Mouse (Mus musculus): Measurements from ENCODE around the gene Tmem129.

Tmem129 gene

DNA sequence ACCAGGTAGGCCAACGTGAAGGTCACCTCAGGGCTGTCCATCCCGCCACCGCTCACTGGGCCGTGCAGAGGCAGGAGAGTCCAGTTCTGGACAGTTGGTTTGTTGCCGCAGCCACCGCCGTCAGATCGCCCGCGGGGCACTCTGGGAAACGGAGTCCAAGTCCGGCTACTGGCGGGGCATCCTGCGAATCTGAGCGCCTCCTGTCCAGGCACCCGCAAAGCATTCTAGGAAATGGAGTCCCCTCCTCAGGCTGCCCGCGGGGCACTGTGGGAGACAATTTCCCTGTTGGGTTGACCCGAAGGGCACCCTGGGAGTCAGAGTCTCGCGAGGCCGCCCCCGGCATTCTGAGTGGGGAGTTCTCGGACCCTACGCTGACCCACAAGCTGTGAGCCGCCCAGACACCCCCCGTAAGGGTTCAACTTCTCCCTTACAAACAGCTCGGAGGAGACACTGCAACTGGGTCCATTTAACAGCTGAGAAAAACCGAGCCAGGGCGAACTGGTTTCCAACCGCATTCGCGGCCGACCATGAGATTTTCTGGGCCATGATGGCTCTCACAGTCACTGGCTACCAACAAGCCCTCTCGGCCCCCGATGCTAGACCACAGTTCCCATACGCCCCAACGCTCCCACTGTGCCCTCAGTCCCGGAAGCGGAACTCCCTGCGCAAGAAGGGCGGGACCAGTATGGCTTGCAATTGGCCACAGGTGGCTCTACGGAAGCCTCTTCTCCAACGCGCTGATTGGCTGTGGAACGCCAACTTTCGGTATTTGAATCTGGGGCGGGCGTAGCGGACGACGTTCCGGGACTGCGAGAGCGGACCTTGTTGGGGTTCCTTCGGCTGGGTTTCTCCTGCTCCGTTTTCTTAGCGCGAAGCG is at the start of gene Tmem129, which contains the start of gene Tacc3:
TSS of gene Tmem129 (minus strand) at position 630 of the 877 bp plus-strand sequence.
TSS of gene Tacc3 (plus strand) at position 342 of the 877 bp plus-strand sequence.
- peak; percentile 98 for DNase-seq (ENCODE audit: low spot score)

GRCm38 (mm10) chr5:33707163-33707562 is 48.9 kb upstream of the Tmem129 start:
- no peak for DNase-seq (ENCODE audit: low spot score)

GRCm38 (mm10) chr5:33706350-33706629 is 48.1 kb upstream of the Tmem129 start:
- DNase-seq (ENCODE audit: low spot score): no peak

GRCm38 (mm10) chr5:33705612-33706349 is 47.6 kb upstream of the Tmem129 start:
- no peak for DNase-seq (ENCODE audit: low spot score)

DNA sequence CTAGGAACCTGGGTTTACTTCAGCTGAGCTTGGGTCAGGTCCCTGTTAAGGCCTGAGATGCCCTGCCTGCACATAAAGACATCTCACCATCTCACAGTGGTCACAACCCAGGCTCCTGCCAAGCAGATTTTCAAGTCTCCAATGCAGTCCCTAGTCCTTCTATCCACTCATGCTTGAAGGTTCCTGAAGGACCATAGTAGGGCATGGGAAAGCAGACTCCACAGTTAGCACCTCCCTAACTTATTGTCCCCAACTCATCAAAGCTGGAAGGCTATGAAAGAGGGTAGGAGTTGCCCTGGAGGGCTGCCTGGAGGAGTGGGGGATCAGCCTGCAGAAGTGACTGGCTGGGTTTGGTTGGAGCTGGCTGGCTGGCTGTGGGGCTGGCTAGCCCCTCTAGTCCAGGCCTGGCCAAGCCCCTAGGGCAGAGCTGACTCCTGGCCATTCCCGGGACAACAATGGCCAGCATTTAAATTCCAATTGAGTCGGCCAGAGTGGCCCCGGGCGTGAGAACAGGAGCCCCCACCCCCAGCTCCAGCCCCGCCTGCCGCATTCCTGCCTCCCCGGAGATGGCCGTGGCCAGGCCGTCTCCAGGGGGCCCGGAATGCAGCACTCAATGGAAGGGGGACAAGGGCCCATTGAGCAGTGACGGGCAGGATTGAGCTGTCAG is 46.9 kb upstream of the Tmem129 start:
- DNase-seq (ENCODE audit: low spot score): no peak

DNA sequence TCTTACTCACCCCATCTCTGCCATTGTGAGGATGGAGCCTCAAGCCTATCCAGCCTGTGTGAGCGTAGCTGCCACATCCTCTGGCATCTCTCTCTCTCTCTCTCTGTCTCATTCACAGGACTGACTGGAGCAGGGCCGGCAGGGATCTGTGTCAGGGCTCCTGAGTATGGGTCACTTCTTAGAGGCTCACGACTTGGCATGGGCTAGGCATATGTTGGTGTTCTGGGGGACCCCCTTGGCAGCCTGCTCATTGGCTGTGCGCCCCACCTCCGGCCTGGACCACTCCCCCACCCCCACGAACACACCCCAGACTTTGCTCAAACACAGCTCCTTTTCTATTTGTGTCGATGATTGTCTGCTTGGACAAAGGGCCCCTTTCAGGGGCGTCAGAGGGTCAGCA is 45.8 kb upstream of the Tmem129 start:
- DNase-seq (ENCODE audit: low spot score): no peak

DNA sequence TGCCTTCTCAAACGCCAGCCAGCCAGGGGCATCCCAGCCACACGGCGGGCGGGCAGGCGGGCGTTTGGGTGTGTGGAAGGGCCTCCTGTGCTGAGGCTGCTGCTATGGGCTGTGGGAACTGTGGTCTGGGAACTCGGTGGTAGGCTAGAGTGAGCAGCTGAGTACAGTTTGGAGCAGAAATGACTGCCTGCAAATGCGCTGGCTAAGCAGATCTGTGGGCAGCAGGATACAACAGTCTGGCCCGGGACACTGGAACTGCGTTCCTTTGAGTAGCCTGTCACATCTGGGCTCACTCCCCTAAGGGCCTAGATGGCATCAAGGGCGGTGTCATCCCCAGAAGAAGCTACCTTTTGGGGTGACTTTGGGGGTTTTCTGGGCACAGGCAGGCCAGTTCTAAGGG is 43.6 kb upstream of the Tmem129 start:
- DNase-seq (ENCODE audit: low spot score): no peak

DNA sequence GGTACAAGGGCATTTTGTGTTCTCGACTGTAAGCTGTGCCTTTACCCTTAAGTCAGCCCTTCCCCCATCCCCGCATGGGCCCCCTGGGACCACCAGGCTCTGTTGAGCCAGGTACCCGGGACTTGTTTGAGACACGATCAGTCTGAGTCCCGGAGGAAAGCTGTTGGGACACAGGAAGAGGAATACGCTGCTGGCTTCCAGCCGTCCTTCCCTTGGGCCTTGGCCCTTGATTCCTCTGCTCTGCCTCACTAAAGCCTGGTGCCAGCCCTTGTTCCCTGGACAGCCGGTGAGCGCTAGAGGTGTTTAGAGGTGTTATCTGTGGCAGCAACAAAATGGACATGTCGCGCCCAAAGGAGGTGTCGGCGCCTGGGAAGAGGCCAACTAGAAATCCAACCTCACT is 41.8 kb upstream of the Tmem129 start:
- no peak for DNase-seq (ENCODE audit: low spot score)

DNA sequence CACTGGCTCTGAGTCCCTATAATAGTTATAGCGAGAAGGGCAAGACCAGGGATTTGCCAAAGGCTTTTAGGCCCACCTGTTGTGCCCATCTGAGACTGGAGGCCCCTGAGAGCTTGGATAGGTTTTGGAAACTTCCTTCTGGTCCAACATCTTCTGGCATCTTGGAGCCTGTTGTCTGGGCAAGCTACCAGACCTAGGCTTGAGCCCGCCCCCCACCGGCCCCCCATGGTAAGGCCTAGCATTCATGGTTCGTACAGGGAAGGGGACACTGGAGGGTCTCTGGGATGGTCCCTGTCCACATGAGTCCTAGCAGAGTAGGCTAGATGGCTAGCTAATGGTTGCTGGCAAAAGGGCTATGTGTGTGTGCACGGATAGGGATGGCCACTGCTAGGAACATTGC is 40.5 kb upstream of the Tmem129 start:
- DNase-seq (ENCODE audit: low spot score): no peak

DNA sequence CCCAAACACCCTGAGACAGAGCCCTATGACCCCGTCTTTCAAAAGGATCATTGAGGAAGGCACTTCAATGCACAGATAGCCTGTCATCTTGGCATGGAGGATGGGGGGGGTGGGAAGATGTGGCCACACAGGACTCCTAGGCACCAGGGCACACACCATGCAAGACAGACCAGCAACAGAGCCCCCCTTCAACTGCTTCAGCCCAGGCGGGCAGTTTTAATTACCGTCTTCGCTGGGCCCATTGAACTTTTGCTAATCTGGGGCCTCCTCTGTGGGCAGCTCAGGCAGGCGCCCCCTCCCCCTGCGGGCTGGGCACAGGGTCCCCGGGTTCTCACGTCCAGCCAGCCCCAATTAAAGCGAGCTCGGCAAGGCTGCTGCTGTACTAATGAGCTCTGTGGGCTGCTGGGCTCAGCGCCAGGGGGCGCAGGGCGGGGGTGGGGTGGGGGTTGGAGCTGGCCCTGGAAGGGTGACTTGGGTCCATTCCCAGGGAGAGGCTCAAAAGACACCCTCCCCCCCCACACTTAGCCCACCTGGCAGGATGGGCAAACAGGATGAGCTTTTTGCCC is 39.8 kb upstream of the Tmem129 start:
- no peak for DNase-seq (ENCODE audit: low spot score)

DNA sequence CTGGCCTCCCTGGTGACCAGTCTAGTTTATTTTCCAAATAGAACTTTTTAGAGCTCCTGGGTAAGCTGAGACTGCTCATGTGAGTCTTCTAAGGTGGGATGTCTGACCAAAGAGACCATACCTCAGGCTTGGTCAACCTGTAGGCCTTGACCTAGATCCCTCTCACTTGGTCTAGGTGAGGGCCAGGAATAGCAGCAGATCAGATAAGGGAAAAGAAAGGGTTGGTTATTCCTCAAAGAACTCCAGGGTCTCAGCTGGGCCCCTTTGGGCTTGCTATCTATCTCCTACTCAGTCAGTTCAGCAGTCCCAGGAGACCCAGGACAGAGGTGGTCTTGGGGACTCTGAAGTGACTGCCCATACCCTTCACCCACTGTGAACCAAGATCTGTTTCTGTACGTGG is 39.3 kb upstream of the Tmem129 start:
- DNase-seq (ENCODE audit: low spot score): no peak

GRCm38 (mm10) chr5:33696430-33696829 is 38.2 kb upstream of the Tmem129 start:
- DNase-seq (ENCODE audit: low spot score): no peak

DNA sequence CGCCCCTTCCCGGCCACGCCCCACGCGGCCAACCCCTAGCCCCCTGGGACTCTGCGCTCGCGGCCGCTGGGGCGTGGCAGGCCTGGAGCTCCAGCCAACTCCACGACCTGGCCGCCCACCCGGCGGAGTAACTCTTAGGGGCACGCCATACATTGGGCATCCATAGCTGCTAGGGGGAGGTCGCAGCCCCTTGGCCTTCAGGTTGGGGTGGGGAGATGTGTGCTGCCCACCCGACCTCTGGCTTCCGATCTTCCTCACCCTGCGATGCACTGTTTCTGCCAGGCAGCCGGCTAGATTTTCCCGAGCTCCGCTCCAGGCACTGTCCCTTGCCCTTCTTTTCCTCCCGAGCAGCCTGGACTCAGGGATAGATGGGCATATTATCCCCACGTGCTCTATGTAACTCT is 37.5 kb upstream of the Tmem129 start:
- DNase-seq (ENCODE audit: low spot score): no peak

- no peak for DNase-seq (ENCODE audit: low spot score)
These were observed 36.9 kb upstream of the Tmem129 start for GRCm38 (mm10) chr5:33694848-33695717.

GRCm38 (mm10) chr5:33694461-33694847 is 36.2 kb upstream of the Tmem129 start:
- DNase-seq (ENCODE audit: low spot score): no peak

DNA sequence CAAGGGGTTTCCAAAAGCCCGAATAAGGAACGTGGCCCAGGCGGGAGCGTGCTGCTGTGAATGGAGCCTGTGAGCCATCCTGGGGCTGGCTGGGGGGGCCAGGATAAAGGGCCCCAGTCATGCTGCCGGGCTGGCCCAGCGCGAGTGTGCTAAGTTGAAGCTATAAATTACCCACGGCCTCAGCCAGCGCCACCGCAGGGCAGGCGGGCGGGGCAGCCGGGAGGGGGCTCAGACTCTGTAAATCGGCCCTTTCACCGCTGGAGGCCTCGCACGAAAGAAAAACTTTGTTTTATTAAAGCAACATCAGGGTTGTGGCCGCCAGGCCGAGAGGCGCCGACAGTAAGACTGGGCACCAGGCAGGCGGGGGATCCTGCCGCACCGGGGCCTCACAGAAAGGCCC is 34.2 kb upstream of the Tmem129 start:
- DNase-seq (ENCODE audit: low spot score): no peak

DNA sequence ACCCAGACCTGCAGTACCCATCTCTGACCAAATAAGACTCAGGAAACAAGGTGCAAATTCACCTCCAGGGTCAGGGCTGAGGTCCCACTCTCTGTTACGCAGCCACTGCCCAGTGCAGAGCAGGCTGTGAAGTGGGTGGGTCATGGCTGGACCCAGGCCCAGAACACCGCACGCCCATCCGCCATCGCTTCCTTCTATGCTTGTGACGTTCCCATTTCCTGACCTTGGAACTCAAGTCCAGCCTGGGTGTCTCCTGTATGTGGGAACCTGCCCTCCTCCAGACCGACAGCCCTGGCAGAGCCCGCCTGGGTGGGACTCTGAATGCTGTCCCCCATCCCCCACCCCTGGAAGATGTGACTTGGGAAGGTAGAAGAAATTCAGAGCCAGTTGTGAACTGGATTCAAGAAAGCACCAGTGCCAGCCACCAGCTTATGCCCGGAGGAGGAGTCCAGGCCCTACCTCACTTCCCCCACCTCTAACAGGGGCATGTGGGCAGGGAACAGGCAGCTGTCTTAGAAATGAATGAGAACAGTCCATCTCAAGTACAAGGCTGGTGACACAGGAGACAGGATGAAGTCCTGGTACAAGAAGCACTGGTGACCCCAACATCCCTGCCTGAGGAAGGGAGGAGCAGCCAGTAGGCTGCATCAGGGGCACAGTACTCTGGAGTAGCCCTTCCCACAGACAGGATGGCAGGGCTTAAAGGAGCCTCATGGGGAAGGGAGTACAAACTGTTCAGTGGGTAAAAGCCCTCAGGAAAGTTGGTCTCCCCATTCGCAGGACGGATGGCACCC is 31.8 kb upstream of the Tmem129 start:
- no peak for DNase-seq (ENCODE audit: low spot score)

GRCm38 (mm10) chr5:33689221-33689844 is 31.1 kb upstream of the Tmem129 start:
- DNase-seq (ENCODE audit: low spot score): no peak

DNA sequence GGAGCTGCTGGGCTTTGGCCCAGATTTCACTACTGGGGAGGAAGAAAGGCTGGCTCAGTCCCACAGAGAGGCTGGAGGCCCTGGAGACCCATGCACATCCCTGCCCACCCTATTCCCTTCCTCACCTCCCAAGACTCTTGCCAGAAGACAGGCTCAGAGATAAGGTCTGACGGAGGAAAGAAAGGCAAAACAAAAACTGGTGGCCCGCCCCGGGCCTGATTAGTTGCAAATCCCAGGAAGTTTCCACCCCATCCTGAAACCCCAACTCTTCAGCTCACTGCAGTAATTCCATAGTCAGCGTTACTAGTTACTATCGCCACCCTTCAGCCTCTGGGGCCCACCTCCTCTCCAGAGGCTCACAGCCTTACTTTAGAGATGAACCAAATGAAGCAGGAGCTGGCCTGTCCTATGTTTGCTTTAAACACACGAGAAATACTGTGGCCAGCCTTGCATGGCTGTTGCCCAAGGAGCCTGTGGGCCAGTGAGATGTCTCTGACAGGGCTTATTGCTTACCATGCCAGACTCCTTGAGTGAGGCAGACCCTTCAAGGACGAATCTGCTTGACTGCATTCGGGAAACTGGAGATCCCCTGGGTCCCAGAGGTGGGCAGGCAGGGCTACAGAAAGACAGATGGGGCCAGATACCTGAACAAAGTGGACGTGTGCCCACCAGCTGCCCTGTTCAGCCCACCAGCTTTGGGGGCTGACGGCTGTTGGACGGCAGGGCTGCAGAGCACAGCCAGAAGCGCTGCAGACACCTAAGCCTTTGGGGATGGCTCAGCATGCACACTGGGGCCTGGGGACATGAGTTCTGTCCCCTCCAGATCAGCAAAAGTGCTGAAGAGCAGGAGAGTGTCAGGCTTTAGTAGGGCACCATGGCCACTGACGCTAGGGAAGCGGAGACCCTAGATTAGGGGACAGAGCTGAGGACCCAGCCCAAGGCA is 30.3 kb upstream of the Tmem129 start:
- DNase-seq (ENCODE audit: low spot score): no peak

Measured in T-cell, adult 2 months (primary cell).